Mouse (Mus musculus) kidney, adult 2 months (tissue): ENCODE measurements around the gene Rexo1.

Experiments used
- CTCF ChIP-seq: fragments of 200-500 bp; conservative IDR thresholded peaks from 2 replicates; pipeline ENCODE4 v1.5.1; 2011; ENCODE audit warnings: low read depth, mild to moderate bottlenecking, control low read depth, low read length, moderate library complexity, mixed read lengths; ENCODE audit not compliant: insufficient read depth, insufficient read length
- POLR2A ChIP-seq: fragments of 200-500 bp; IDR thresholded peaks from one replicate; pipeline ENCODE4 v1.6.1; 2011; ENCODE audit warnings: low read depth, low read length, control low read depth

GRCm38 (mm10) chr10:80533704-80534103 is 27.7 kb downstream of the Rexo1 start:
- TF ChIP-seq POLR2A (no peak), CTCF (no peak)
